Mouse (Mus musculus): ENCODE results near the gene Pik3r5. TPM values are rescaled to one million over a fixed set of nuclear protein-coding genes. Genes with fewer than 3 reads are reported as not detected.

The Pik3r5 gene
- polyA plus RNA-seq, 1 experiment: 9.5 TPM

DNA sequence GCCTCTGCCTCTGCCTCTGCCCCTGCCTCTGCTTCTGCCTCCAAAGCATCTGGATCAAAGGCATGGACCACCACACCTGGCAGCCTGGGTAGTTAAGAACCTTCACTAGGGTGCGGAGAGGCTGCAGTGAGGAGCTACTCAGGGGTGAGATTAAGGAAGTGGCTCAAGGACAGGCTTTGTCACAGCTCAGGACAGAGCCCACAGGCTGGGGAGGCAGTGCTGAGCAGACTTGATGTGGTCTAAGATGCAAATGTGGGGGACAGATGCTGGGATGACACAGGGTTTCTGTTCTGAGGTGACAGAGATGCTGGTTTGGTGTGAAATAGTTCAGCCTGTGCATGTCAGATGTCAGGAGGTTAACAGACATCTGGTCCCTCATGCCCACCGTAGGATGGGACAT, 70.5 kb downstream of the Pik3r5 start:
- Histone ChIP-seq H3K27me3 (replicated peaks) (peaks cover 48% of the 10 kb centered on the region), H3K36me3 (replicated peaks; ENCODE audit: low read length) (no peaks in the 10 kb centered on the region), H3K4me3 (replicated peaks) (no peak overlapping the region), H3K4me1 (peaks cover 34% of the 10 kb centered on the region), H3K9me3 (no peaks in the 10 kb centered on the region)
- TF ChIP-seq FLI1 (IDR thresholded peaks at IDR 0.05; ENCODE audit: low read length) (no peak), GATA1 (IDR thresholded peaks at IDR 0.05; ENCODE audit: borderline replicate concordance, low read length) (no peak)

DNA sequence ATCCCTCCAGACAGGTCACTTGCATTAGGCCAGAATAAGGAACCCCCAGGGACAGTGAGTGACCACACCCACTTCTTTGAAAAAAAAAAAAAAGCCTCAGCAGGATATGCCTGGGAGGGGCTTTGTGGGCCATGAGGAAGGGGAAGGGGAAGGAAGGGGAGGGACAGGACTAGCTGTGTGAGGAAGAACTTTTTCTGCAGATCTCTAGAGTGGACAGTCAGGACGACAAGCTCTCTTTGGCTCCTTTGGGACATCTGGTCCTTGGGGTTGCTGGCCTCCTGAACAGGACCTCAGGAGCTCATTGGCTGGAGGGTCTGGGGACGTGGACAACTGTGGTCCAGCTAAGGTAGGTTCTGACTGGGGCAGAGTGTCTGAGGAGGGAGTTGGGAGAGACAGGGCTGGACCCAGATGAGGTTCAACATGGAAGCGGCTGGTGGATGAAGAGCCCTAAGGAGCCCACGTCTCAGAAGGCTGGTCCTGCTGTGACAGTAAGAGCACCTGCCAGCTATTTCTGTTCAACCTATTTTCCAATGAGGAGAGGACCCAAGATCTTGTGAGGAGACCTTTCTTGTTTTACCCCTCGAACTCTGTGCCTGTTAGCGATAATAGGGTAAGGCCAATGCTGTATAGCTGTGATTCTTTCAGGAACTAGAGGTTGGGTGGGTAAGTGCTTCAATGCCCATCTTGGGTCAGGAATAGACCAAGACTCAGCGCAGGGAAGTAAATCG, 71.1 kb downstream of the Pik3r5 start, which contains the start of gene Pik3r6:
Pik3r6 (plus strand) TSS at position 118 of the 728 bp plus-strand sequence.
- TF ChIP-seq GATA1 (IDR thresholded peaks at IDR 0.05; ENCODE audit: borderline replicate concordance, low read length): no peak
- no peak for TF ChIP-seq FLI1 (IDR thresholded peaks at IDR 0.05; ENCODE audit: low read length)
- Histone ChIP-seq H3K36me3 (replicated peaks; ENCODE audit: low read length) (no peaks in the 10 kb centered on the region), H3K27me3 (replicated peaks) (peaks cover 50% of the 10 kb centered on the region), H3K4me3 (replicated peaks) (peak within 1 kb of the TSS; percentile 80), H3K9me3 (no peaks in the 10 kb centered on the region), H3K4me1 (peaks cover 34% of the 10 kb centered on the region)

- Histone ChIP-seq H3K27me3 (replicated peaks) (peaks cover 35% of the 10 kb centered on the region), H3K36me3 (replicated peaks; ENCODE audit: low read length) (no peaks in the 10 kb centered on the region), H3K9me3 (no peaks in the 10 kb centered on the region), H3K4me1 (peaks cover 26% of the 10 kb centered on the region), H3K4me3 (replicated peaks) (no peak overlapping the region)
- TF ChIP-seq FLI1 (IDR thresholded peaks at IDR 0.05; ENCODE audit: low read length) (no peak), GATA1 (IDR thresholded peaks at IDR 0.05; ENCODE audit: borderline replicate concordance, low read length) (no peak)
Measured at GRCm38 (mm10) chr11:68504913-68505312, 73.0 kb downstream of the Pik3r5 start.

DNA sequence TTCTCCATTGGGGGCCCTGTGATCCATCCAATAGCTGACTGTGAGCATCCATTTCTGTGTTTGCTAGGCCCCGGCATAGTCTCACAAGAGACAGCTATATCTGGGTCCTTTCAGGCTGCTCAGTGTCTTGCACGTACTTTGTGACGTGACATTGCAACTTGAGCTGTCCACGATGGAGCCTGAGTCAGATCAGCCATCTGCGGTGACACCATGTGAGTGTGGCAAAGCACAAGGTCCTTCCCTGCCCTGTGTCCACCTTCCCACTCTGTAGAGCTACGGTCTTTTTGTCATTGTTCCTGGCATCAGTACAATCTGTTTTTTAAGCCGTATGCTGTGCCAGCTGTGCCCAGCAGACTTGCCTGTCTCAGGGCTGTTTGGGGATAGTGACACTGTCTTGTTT, 75.3 kb downstream of the Pik3r5 start:
- Histone ChIP-seq H3K9me3 (no peaks in the 10 kb centered on the region), H3K36me3 (replicated peaks; ENCODE audit: low read length) (no peaks in the 10 kb centered on the region), H3K4me1 (peaks cover 10% of the 10 kb centered on the region), H3K27me3 (replicated peaks) (peaks cover 19% of the 10 kb centered on the region), H3K4me3 (replicated peaks) (no peak overlapping the region)
- TF ChIP-seq GATA1 (IDR thresholded peaks at IDR 0.05; ENCODE audit: borderline replicate concordance, low read length): no peak
- no peak for TF ChIP-seq FLI1 (IDR thresholded peaks at IDR 0.05; ENCODE audit: low read length)

- Histone ChIP-seq H3K4me1 (no peaks in the 10 kb centered on the region), H3K9me3 (no peaks in the 10 kb centered on the region), H3K27me3 (replicated peaks) (peaks cover 9% of the 10 kb centered on the region), H3K36me3 (replicated peaks; ENCODE audit: low read length) (no peaks in the 10 kb centered on the region), H3K4me3 (replicated peaks) (no peak overlapping the region)
- TF ChIP-seq GATA1 (IDR thresholded peaks at IDR 0.05; ENCODE audit: borderline replicate concordance, low read length): no peak
- TF ChIP-seq FLI1 (IDR thresholded peaks at IDR 0.05; ENCODE audit: low read length): no peak
Measured at GRCm38 (mm10) chr11:68508619-68509018, 76.7 kb downstream of the Pik3r5 start.

DNA sequence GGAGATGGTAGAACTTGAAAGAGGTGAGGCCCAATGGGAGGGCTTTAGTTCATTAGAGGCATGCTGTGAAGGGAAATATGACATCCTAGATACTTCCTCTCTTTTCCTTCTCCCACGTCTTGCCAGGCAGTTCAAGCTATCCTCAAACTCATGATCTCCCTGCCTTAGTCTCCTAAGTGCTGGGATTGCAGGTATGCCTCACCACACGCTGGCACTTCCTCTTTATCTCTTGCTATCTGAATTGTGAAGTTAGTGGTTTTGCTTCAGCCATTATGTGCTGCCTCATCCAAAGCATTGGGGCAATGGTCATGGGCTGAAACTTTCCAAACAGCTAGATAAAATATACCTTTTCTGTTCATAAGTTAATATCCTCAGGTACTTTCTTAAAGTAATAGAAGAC, 77.3 kb downstream of the Pik3r5 start:
- H3K9me3 ChIP-seq: no peaks in the 10 kb centered on the region
- H3K27me3 ChIP-seq (replicated peaks): peaks cover 9% of the 10 kb centered on the region
- H3K4me1 ChIP-seq: no peaks in the 10 kb centered on the region
- H3K4me3 ChIP-seq (replicated peaks): no peak overlapping the region
- H3K36me3 ChIP-seq (replicated peaks; ENCODE audit: low read length): no peaks in the 10 kb centered on the region
- TF ChIP-seq FLI1 (IDR thresholded peaks at IDR 0.05; ENCODE audit: low read length): no peak
- TF ChIP-seq GATA1 (IDR thresholded peaks at IDR 0.05; ENCODE audit: borderline replicate concordance, low read length): no peak

- TF ChIP-seq GATA1 (IDR thresholded peaks at IDR 0.05; ENCODE audit: borderline replicate concordance, low read length) (no peak), FLI1 (IDR thresholded peaks at IDR 0.05; ENCODE audit: low read length) (no peak)
- Histone ChIP-seq H3K4me3 (replicated peaks) (no peak overlapping the region), H3K36me3 (replicated peaks; ENCODE audit: low read length) (no peaks in the 10 kb centered on the region), H3K27me3 (replicated peaks) (peaks cover 3% of the 10 kb centered on the region), H3K4me1 (no peaks in the 10 kb centered on the region), H3K9me3 (no peaks in the 10 kb centered on the region)
Measured at GRCm38 (mm10) chr11:68513969-68514368, 82.0 kb downstream of the Pik3r5 start.

- Histone ChIP-seq H3K4me1 (no peaks in the 10 kb centered on the region), H3K36me3 (replicated peaks; ENCODE audit: low read length) (no peaks in the 10 kb centered on the region)
Measured at GRCm38 (mm10) chr11:68519362-68519761, 87.4 kb downstream of the Pik3r5 start.

GRCm38 (mm10) chr11:68519815-68520214, 87.9 kb downstream of the Pik3r5 start:
- Histone ChIP-seq H3K4me1 (no peaks in the 10 kb centered on the region), H3K27me3 (replicated peaks) (peaks cover 3% of the 10 kb centered on the region), H3K4me3 (replicated peaks) (no peak overlapping the region), H3K36me3 (replicated peaks; ENCODE audit: low read length) (no peaks in the 10 kb centered on the region), H3K9me3 (no peaks in the 10 kb centered on the region)
- TF ChIP-seq GATA1 (IDR thresholded peaks at IDR 0.05; ENCODE audit: borderline replicate concordance, low read length): no peak
- no peak for TF ChIP-seq FLI1 (IDR thresholded peaks at IDR 0.05; ENCODE audit: low read length)

More at GRCm38 (mm10) chr11:68519362-68519761, 87.4 kb downstream of the Pik3r5 start:
- TF ChIP-seq GATA1 (IDR thresholded peaks at IDR 0.05; ENCODE audit: borderline replicate concordance, low read length) (no peak), FLI1 (IDR thresholded peaks at IDR 0.05; ENCODE audit: low read length) (no peak)
- Histone ChIP-seq H3K4me3 (replicated peaks) (no peak overlapping the region), H3K27me3 (replicated peaks) (peaks cover 3% of the 10 kb centered on the region), H3K9me3 (no peaks in the 10 kb centered on the region)

GRCm38 (mm10) chr11:68520439-68520838, 88.5 kb downstream of the Pik3r5 start:
- Histone ChIP-seq H3K36me3 (replicated peaks; ENCODE audit: low read length) (no peaks in the 10 kb centered on the region), H3K4me1 (no peaks in the 10 kb centered on the region), H3K9me3 (no peaks in the 10 kb centered on the region), H3K4me3 (replicated peaks) (no peak overlapping the region), H3K27me3 (replicated peaks) (peaks cover 3% of the 10 kb centered on the region)
- TF ChIP-seq GATA1 (IDR thresholded peaks at IDR 0.05; ENCODE audit: borderline replicate concordance, low read length) (no peak), FLI1 (IDR thresholded peaks at IDR 0.05; ENCODE audit: low read length) (no peak)
